14 mouse cellular contexts compared by ENCODE assay signal in the genomic region with DNA sequence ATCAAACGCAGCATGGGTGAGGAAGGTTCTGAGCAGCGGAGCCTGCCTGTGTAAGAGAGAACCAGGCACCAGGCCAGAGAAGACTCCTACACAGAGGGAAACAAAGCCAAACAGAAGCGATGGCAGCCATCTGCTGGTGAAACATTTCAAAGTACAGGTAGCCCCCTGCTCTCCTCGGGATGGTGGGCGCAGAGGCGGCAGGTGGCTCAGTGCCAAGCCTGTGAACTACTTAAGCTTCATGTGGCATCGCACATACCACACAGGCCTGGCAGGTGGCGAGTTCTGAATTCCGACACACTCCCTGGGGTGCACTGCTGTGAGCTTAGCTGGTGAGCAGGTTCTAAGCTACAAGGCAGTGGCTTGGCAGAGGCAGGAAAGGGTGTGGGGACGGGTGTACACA. TPM values are rescaled to one million over a fixed set of nuclear protein-coding genes. Genes with fewer than 3 reads are reported as not detected.
DNase-seq lines count a peak whose midpoint lies in the region; TF ChIP-seq lines count a peak whose summit lies in the region.
"Had no signal": no experiment of that assay in that cellular context is flagged by ENCODE, and none has a peak within 500 bp of the region (broad histone marks: within the 10 kb centered on the region; RNA-seq: fewer than 3 reads in every experiment).

No protein-coding gene starts in this region.

- TF ChIP-seq CTCF in cortical plate, adult 2 months (IDR thresholded peaks at IDR 0.05; ENCODE audit: extremely low read depth, insufficient read depth, low read length), result 0 out of 2 replicates have a peak, but pooled peaks have one; percentile 14

- DNase-seq in heart, postnatal 10 days, result peak; percentile 27 to 30
- DNase-seq in heart, adult 11 months, result no peak
- DNase-seq in layer of hippocampus, adult 9-11 months, result peak; percentile 96
- peak; percentile 92 to 96 for DNase-seq in right cerebral cortex, adult 2 months (ENCODE audit: low spot score in 2 of 2)
- DNase-seq in urinary bladder, postnatal 10 days (ENCODE audit: low spot score), result no peak
- DNase-seq in urinary bladder, postnatal 14 days (ENCODE audit: low spot score), result no peak
- no peak for DNase-seq in cerebellum, adult 8-10 months
- DNase-seq: spleen, adult 18-20 months had no signal

- intact Hi-C loops in heart, postnatal 10 days (cut with DNase I), result no loop called here

- H3K4me1 ChIP-seq in cortical plate, adult 2 months (ENCODE audit: control insufficient read depth, insufficient read depth, low read length), result peaks cover 3% of the 10 kb centered on the region; the same call in 1 of the 2 replicates
- H3K4me1 ChIP-seq: midbrain, embryonic 12.5 days had no signal

- TF ChIP-seq POLR2A in cortical plate, adult 2 months (IDR thresholded peaks at IDR 0.05; ENCODE audit: extremely low read depth, insufficient read depth, low read length), result no peak

- no peak overlapping the region for H3K27ac ChIP-seq in cortical plate, adult 2 months (ENCODE audit: insufficient read depth, low read length)
- H3K27ac ChIP-seq: heart, embryonic 13.5 days; midbrain, embryonic 12.5 days had no signal

- H3K4me3 ChIP-seq in cortical plate, adult 2 months (ENCODE audit: insufficient read depth, low read length), result no peak overlapping the region
- H3K4me3 ChIP-seq: heart, embryonic 13.5 days; midbrain, embryonic 12.5 days had no signal

RNA-seq across cellular contexts. Expression of gene Psapl1, which starts 9.5 kb away (rescaled TPM):
- total RNA-seq in heart, postnatal 10 days (2021), result not detected
- polyA plus RNA-seq in cortical plate, adult 2 months (2012; rRNA removed), result not detected in 2 replicates
- total RNA-seq: CH12.LX; common myeloid progenitor, adult 5-6 weeks; liver, adult 2 months had no signal
- polyA plus RNA-seq: liver, adult 2 months had no signal

Comparison
In these comparisons a context has a peak if more than half of its experiments do, and no peak if none do; other contexts are left out.
1. DNase-seq: peak in heart, postnatal 10 days (2 of 2), layer of hippocampus, adult 9-11 months (single experiment) and right cerebral cortex, adult 2 months (2 of 2); none in heart, adult 11 months (single experiment), urinary bladder, postnatal 10 days (single experiment), urinary bladder, postnatal 14 days (single experiment) and cerebellum, adult 8-10 months (single experiment).